ENCODE assay signal across 18 mouse cellular contexts in the genomic region with DNA sequence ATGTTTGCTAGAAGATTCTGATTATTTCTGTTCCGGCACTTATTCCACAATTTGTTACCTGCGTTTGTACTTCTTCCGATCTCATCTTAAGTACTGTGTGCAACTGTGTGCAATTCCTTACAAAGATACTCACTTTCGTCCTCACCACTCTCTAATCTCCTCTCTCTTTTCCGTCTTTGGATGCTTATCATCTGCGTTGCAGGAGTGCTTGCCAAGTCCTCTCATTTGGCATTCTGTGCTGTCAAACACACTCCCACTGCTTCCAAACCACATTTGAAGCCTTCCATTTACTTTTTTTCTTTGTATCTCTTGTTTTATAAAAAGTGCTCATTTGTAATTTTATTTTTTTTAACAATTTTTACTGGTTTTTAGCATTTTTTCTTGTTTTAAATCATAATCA.
DNase-seq lines count a peak whose midpoint lies in the region; ATAC-seq and TF ChIP-seq lines count a peak whose summit lies in the region.
"Had no signal": no experiment of that assay in that cellular context is flagged by ENCODE, and none has a peak within 500 bp of the region (broad histone marks: within the 10 kb centered on the region; RNA-seq: fewer than 3 reads in every experiment).

No protein-coding gene starts in this region.

- 81% methylated on average over 6 of the region's 6 CpGs for WGBS in forebrain, embryonic 14.5 days
- 87% methylated on average over 6 of the region's 6 CpGs for WGBS in forebrain, embryonic 13.5 days
- WGBS in kidney, embryonic 16.5 days, result 83% methylated on average over 6 of the region's 6 CpGs

- no peak for ATAC-seq in forebrain, embryonic 14.5 days
- ATAC-seq in forebrain, embryonic 13.5 days, result no peak
- ATAC-seq in kidney, embryonic 16.5 days (ENCODE audit: low FRiP score, low TSS enrichment), result no peak
- ATAC-seq: hindbrain, postnatal 0 days; liver, postnatal 0 days had no signal

- TF ChIP-seq CTCF in brain, embryonic 14.5 days (IDR thresholded peaks at IDR 0.05; ENCODE audit: borderline replicate concordance, extremely low read depth, insufficient read depth, insufficient read length), result no peak

- H3K36me3 ChIP-seq in forebrain, embryonic 14.5 days (ENCODE audit: control insufficient read depth, insufficient read depth, low read length), result no peaks in the 10 kb centered on the region
- H3K36me3 ChIP-seq in forebrain, embryonic 13.5 days (ENCODE audit: poor library complexity, severe bottlenecking), result no peaks in the 10 kb centered on the region
- no peaks in the 10 kb centered on the region for H3K36me3 ChIP-seq in kidney, embryonic 16.5 days (ENCODE audit: insufficient read depth, low read length)
- H3K36me3 ChIP-seq: embryonic facial prominence, embryonic 12.5 days had no signal

- DNase-seq in forebrain, embryonic 14.5 days (ENCODE audit: low spot score), result peak; percentile 50
- DNase-seq in brain, embryonic 14.5 days (ENCODE audit: low read depth), result peak; percentile 52
- peak; percentile 47 to 57 for DNase-seq in layer of hippocampus, adult 8-10 months (ENCODE audit: low spot score in 2 of 2)
- DNase-seq in right cerebral cortex, postnatal 10 days (ENCODE audit: low spot score in 2 of 2), result peak; percentile 64 to 75
- DNase-seq in thymus, postnatal 14 days, result no peak
- no peak for DNase-seq in kidney, adult 11 months
- DNase-seq: adrenal gland, postnatal 14 days; gastrocnemius, postnatal 36 days; heart, postnatal 36 days; kidney, adult 2 months; liver, postnatal 0 days; midbrain, embryonic 14.5 days had no signal

- H3K4me3 ChIP-seq in forebrain, embryonic 14.5 days (ENCODE audit: low read depth, low read length), result no peak overlapping the region
- no peak overlapping the region for H3K4me3 ChIP-seq in forebrain, embryonic 13.5 days
- no peak overlapping the region for H3K4me3 ChIP-seq in kidney, embryonic 16.5 days (ENCODE audit: low read length)
- H3K4me3 ChIP-seq: embryonic facial prominence, embryonic 12.5 days had no signal

- no peak overlapping the region for H3K27ac ChIP-seq in forebrain, embryonic 14.5 days (ENCODE audit: low read depth, low read length)
- H3K27ac ChIP-seq in forebrain, embryonic 13.5 days, result no peak overlapping the region
- no peak overlapping the region for H3K27ac ChIP-seq in kidney, embryonic 16.5 days (ENCODE audit: low read length)
- H3K27ac ChIP-seq: embryonic facial prominence, embryonic 12.5 days; hindbrain, postnatal 0 days; macrophage had no signal

- H3K4me1 ChIP-seq in forebrain, embryonic 14.5 days (ENCODE audit: control insufficient read depth, insufficient read depth, low read length), result no peaks in the 10 kb centered on the region
- no peaks in the 10 kb centered on the region for H3K4me1 ChIP-seq in forebrain, embryonic 13.5 days
- H3K4me1 ChIP-seq in kidney, embryonic 16.5 days (ENCODE audit: insufficient read depth, low read length), result no peaks in the 10 kb centered on the region
- H3K4me1 ChIP-seq: embryonic facial prominence, embryonic 12.5 days had no signal

- H3K9me3 ChIP-seq in forebrain, embryonic 14.5 days (replicated peaks; ENCODE audit: control insufficient read depth, low read length), result no peaks in the 10 kb centered on the region
- no peaks in the 10 kb centered on the region for H3K9me3 ChIP-seq in forebrain, embryonic 13.5 days (replicated peaks)
- H3K9me3 ChIP-seq in kidney, embryonic 16.5 days (ENCODE audit: low read length), result no peaks in the 10 kb centered on the region
- H3K9me3 ChIP-seq: embryonic facial prominence, embryonic 12.5 days had no signal

- H3K9ac ChIP-seq in forebrain, embryonic 14.5 days (ENCODE audit: low read length), result no peak overlapping the region
- no peak overlapping the region for H3K9ac ChIP-seq in forebrain, embryonic 13.5 days
- H3K9ac ChIP-seq in kidney, embryonic 16.5 days (replicated peaks; ENCODE audit: low read length), result no peak overlapping the region
- H3K9ac ChIP-seq: embryonic facial prominence, embryonic 12.5 days; liver, postnatal 0 days had no signal

- no peak for TF ChIP-seq POLR2A in brain, embryonic 14.5 days (IDR thresholded peaks at IDR 0.05; ENCODE audit: borderline replicate concordance, extremely low read depth, insufficient read depth, insufficient read length, poor library complexity, severe bottlenecking)

- no peak overlapping the region for H3K4me2 ChIP-seq in forebrain, embryonic 14.5 days (ENCODE audit: low read length)
- H3K4me2 ChIP-seq in forebrain, embryonic 13.5 days, result no peak overlapping the region
- no peak overlapping the region for H3K4me2 ChIP-seq in kidney, embryonic 16.5 days (replicated peaks; ENCODE audit: low read depth, low read length)
- H3K4me2 ChIP-seq: embryonic facial prominence, embryonic 12.5 days; heart, embryonic 11.5 days had no signal

- no peaks in the 10 kb centered on the region for H3K27me3 ChIP-seq in forebrain, embryonic 14.5 days (replicated peaks; ENCODE audit: control insufficient read depth, insufficient read depth, low read length)
- no peaks in the 10 kb centered on the region for H3K27me3 ChIP-seq in forebrain, embryonic 13.5 days
- H3K27me3 ChIP-seq in kidney, embryonic 16.5 days (ENCODE audit: insufficient read depth, low read length), result no peaks in the 10 kb centered on the region
- H3K27me3 ChIP-seq: embryonic facial prominence, embryonic 12.5 days had no signal

Comparison
In these comparisons a context has a peak if more than half of its experiments do, and no peak if none do; other contexts are left out.
1. DNase-seq: peak in forebrain, embryonic 14.5 days (single experiment), brain, embryonic 14.5 days (single experiment), layer of hippocampus, adult 8-10 months (2 of 2) and right cerebral cortex, postnatal 10 days (2 of 2); none in thymus, postnatal 14 days (single experiment) and kidney, adult 11 months (single experiment).